Mouse (Mus musculus) thymus, adult 2 months (tissue): ENCODE data around the gene Lctl.

Experiments
- CTCF ChIP-seq: fragments of 200-500 bp; IDR thresholded peaks from 2 replicates; pipeline ENCODE4 v1.5.1; 2012; ENCODE audit warnings: mild to moderate bottlenecking, control low read depth, low read length, moderate library complexity, borderline replicate concordance; ENCODE audit not compliant: control insufficient read depth, poor library complexity, insufficient read depth; ENCODE audit errors: extremely low read depth
- POLR2A ChIP-seq: fragments of 200-500 bp; IDR thresholded peaks from 2 replicates; pipeline ENCODE4 v1.6.1; 2012; ENCODE audit warnings: mild to moderate bottlenecking, low read length, control low read depth, moderate library complexity; ENCODE audit not compliant: control insufficient read depth, poor library complexity, insufficient read depth; ENCODE audit errors: extremely low read depth

DNA sequence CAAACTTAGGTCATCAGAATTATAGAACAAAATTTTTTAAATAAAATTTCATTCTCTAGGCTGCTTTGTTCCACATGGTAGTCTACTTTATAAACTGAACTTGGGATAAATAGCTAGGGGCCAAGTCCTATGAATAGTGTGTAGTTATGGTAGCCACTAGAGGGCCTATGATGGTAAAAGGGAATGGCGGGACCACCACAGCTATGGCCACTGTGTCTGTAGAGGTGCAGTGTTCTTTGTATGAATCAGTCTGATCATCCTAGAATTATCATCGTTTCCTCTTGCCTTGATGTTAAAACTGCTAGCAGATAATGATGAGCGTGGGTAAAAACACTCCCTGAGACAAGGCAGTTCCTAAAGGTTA is 61.6 kb downstream of the Lctl start:
- no peak for TF ChIP-seq CTCF
- TF ChIP-seq POLR2A = no peak
